Mouse (Mus musculus) stomach, postnatal 0 days (tissue): ENCODE measurements around the gene Gbf1.

ENCODE experiments used
- CTCF ChIP-seq: IDR thresholded peaks from 2 replicates; pipeline ENCODE4 v1.5.1; 2016; ENCODE audit warnings: antibody characterized with exemption, low read depth, mild to moderate bottlenecking, moderate library complexity
- EP300 ChIP-seq: optimal IDR thresholded peaks from 2 replicates; pipeline ENCODE3; 2016; ENCODE audit warnings: antibody characterized with exemption

DNA sequence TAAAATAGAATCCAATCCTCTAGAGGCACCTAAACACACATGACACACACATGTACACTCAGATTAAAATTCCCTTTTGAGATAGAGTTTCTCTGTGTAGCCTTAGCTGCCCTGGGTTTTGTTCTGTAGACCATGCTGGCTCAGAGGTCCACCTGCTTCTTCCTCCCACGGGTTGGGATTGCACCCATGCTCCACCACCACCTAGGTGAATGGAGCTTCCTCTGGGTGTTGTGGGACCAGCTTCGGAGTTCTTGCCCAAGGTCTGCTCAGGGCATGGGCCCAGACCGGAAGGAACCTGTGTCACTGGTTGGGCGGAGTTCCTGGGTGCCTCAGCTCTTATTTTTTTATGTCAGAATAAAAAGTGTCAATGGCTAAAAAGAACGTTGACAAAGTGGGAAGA, 62.2 kb downstream of the Gbf1 start:
- TF ChIP-seq CTCF (no peak), EP300 (no peak)
